Mouse (Mus musculus) testis, adult 2 months (tissue): ENCODE measurements around the gene Sfmbt1. TPM values are rescaled to one million over a fixed set of nuclear protein-coding genes. Genes with fewer than 3 reads are reported as not detected.
A peak's percentile ranks its signal among the peaks of the same experiment; 100 is the strongest.

ENCODE experiments used
- H3K27ac ChIP-seq: fragments of 200-500 bp; 2 replicates; pipeline ENCODE4 v1.5.1; 2012; ENCODE audit warnings: low read depth, low read length; ENCODE audit not compliant: control insufficient read depth, insufficient read depth
- H3K27me3 ChIP-seq: fragments of 200-500 bp; 2 replicates; pipeline ENCODE4 v1.6.1; 2012; ENCODE audit warnings: mild to moderate bottlenecking, low read length, moderate library complexity; ENCODE audit not compliant: control insufficient read depth, insufficient read depth
- H3K36me3 ChIP-seq: fragments of 200-500 bp; 2 replicates; pipeline ENCODE4 v1.6.1; 2012; ENCODE audit warnings: mild to moderate bottlenecking, low read length; ENCODE audit not compliant: control insufficient read depth, insufficient read depth
- H3K4me1 ChIP-seq: fragments of 200-500 bp; 2 replicates; pipeline ENCODE4 v1.6.1; 2012; ENCODE audit warnings: low read length; ENCODE audit not compliant: control insufficient read depth, insufficient read depth
- H3K4me3 ChIP-seq: fragments of 200-500 bp; 2 replicates; pipeline ENCODE4 v1.5.1; 2012; ENCODE audit warnings: low read depth, mild to moderate bottlenecking, low read length, moderate library complexity, mixed read lengths; ENCODE audit not compliant: control insufficient read depth
- CTCF ChIP-seq: fragments of 200-500 bp; IDR thresholded peaks from 2 replicates; pipeline ENCODE4 v1.5.1; 2012; ENCODE audit warnings: low read depth, mild to moderate bottlenecking, inconsistent platforms, low read length, moderate library complexity; ENCODE audit not compliant: control insufficient read depth, insufficient read depth, insufficient replicate concordance
- POLR2A ChIP-seq: fragments of 200-500 bp; IDR thresholded peaks from 2 replicates; pipeline ENCODE4 v1.6.1; 2012; ENCODE audit warnings: low read depth, mild to moderate bottlenecking, inconsistent platforms, low read length, moderate library complexity; ENCODE audit not compliant: control insufficient read depth
- polyA plus RNA-seq: library from polyadenylated mRNA; depleted of rRNA; stranded (reverse); fragments of >200 nt; gene quantifications from 2 replicates; pipeline ENCODE4 v1.2.3, GENCODE M21; 2012; rRNA removed

Sfmbt1 gene
- polyA plus RNA-seq, 1 experiment, result 25.6 TPM

DNA sequence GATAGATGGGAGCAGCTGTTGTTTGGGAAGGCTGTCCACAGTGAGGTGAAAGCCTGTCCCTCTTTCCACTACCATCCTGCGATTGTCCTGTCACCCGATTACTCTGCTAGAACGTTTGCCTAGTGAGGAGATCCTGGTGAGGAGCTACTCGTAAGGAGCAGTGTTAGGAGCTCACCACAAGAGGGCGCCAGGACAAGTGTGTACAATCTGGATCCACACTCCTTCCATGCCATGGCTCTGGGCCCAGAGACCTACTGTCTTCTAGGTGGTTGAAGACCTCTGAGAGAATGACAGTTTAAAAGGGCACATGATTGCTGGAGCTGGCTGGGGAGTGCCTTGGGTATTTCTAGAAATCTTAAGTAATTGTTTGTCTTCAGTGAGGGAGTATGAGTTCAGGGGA, 152.4 kb downstream of the Sfmbt1 start:
- Histone ChIP-seq H3K27ac (no peak overlapping the region), H3K4me1 (peaks cover 4% of the 10 kb centered on the region; the same call in 1 of the 2 replicates), H3K36me3 (no peaks in the 10 kb centered on the region), H3K27me3 (no peaks in the 10 kb centered on the region), H3K4me3 (no peak overlapping the region)
- TF ChIP-seq POLR2A (no peak), CTCF (peak; percentile 90; the same call in 1 of the 2 replicates)

DNA sequence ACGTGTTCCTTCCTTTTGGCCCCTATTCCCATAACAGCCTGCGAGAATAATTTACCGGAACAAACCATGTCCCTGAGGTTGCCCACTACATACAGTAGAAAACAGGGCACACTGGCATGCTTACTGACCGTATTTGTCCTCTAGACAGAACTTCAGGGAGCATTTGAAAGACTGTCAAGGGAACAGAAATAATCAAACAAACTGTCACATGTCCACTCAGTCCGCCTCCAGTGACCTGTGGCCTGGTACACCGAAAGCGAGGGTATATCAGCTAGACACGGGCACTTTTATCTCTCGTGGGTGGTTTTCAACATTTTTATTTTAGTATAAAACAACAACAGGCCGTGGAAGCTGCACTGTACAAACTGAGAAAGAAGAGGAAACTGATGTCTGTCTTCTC, 154.2 kb downstream of the Sfmbt1 start:
- no peaks in the 10 kb centered on the region for H3K27me3 ChIP-seq
- H3K4me3 ChIP-seq, result no peak overlapping the region
- TF ChIP-seq CTCF (no peak), POLR2A (no peak)
- no peak overlapping the region for H3K27ac ChIP-seq
- no peaks in the 10 kb centered on the region for H3K36me3 ChIP-seq
- peaks cover 4% of the 10 kb centered on the region; the same call in 1 of the 2 replicates for H3K4me1 ChIP-seq

DNA sequence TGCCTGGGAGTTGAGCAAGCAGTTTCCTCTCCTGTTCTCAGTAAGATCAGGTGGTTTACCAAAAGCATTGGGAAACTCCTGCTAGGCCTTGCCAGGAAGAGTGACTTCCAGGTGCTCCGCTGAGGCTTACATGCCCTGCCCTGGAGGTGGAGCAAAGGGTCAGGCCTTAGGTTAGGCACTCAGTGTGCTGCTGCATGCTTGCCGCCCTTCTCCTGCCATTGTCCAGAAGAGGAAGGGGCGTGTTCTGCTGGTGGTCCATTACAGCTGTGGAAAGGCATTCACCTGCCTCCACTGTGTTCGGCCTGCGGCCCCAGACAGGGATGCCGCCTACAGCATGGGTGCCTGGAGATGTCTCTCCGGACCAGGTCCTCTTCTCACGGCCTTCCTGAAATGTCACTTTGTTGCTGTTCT, 154.7 kb downstream of the Sfmbt1 start:
- Histone ChIP-seq H3K27ac (peak overlapping the region; percentile 47), H3K36me3 (no peaks in the 10 kb centered on the region), H3K4me3 (no peak overlapping the region), H3K4me1 (peaks cover 4% of the 10 kb centered on the region; the same call in 1 of the 2 replicates), H3K27me3 (no peaks in the 10 kb centered on the region)
- TF ChIP-seq POLR2A (no peak), CTCF (no peak)

DNA sequence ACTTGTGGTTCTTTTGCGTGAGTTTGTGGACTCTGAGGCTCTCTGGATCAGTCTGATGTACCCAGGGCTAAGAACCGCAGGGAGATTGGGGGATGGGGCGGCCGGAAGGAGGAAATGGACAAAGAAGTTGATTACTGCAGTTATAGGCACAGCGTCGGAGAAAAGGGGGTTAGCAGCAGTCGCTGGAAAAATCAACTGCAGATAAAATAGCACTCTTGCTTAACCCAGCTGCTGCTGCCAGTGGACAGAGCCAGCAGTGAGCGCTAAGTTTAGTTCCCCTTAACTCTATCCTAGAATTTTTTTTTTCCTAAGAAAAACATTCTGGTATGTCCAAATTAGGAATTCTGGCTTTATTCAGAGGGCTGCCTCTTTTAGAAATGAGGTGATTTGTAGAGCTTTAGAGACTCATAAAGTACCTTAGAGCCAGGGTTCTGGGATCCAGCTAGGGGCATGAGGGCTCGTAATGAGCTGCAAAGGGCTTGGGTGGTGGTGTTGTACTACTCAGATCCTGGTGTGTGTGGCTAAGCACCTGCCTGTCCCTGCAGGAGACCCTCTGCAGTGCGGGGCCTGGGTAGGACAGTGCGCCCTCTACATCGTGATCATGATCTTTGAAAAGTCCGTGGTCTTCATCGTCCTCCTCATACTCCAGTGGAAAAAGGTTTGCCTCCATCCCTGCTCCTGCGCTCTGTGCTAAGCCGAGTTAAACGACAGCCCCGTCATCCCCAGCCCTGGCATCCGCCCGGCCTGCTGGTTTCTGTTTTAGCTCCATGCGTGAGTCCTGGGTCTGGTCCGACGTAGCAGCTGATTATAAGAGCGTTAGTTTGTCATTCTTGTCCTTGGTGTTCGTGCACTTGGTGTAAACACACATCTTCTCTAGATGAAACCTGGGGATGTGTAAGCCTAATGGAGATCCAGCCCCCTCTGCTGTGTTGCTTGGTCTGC, 155.8 kb downstream of the Sfmbt1 start:
- Histone ChIP-seq H3K27me3 (no peaks in the 10 kb centered on the region), H3K4me3 (no peak overlapping the region), H3K4me1 (peaks cover 8% of the 10 kb centered on the region; the same call in 1 of the 2 replicates), H3K27ac (no peak overlapping the region; the same call in 1 of the 2 replicates), H3K36me3 (no peaks in the 10 kb centered on the region)
- TF ChIP-seq POLR2A, result no peak
- no peak for TF ChIP-seq CTCF

Other genes with a start within 250 kb of the Sfmbt1 start
- 28.9 and 34.3 TPM in 2 replicates for gene Dcp1a, start 235.3 kb upstream of the Sfmbt1 start, polyA plus RNA-seq
- 8.9 and 11.0 TPM in 2 replicates for gene Cacna1d, start 223.4 kb upstream of the Sfmbt1 start, polyA plus RNA-seq
- gene Tkt, start 166.5 kb upstream of the Sfmbt1 start, polyA plus RNA-seq, result 12.4 and 15.4 TPM in 2 replicates
- gene Prkcd, start 88.6 kb upstream of the Sfmbt1 start, polyA plus RNA-seq, result 240 and 255 TPM in 2 replicates
- gene Rft1, start 60.5 kb upstream of the Sfmbt1 start, polyA plus RNA-seq, result 6.3 and 8.1 TPM in 2 replicates
- gene Tmem110, start 110.7 kb downstream of the Sfmbt1 start, polyA plus RNA-seq, result 3.6 and 3.7 TPM in 2 replicates
- gene Mustn1, start 164.4 kb downstream of the Sfmbt1 start, polyA plus RNA-seq, result 1.3 and 1.7 TPM in 2 replicates
- 0.07 and 0.21 TPM in 2 replicates for gene Itih4, start 171.6 kb downstream of the Sfmbt1 start, polyA plus RNA-seq
- gene Itih3, start 208.9 kb downstream of the Sfmbt1 start, polyA plus RNA-seq, result 0.36 and 0.66 TPM in 2 replicates
- gene Itih1, start 228.4 kb downstream of the Sfmbt1 start, polyA plus RNA-seq, result not detected in 2 replicates
- 30.3 and 33.4 TPM in 2 replicates for gene Nek4, start 236.5 kb downstream of the Sfmbt1 start, polyA plus RNA-seq